9 mouse cellular contexts compared by ENCODE assay signal in genomic region chr5:106561499-106561822, GRCm38 (mm10). TPM values are rescaled to one million over a fixed set of nuclear protein-coding genes. Genes with fewer than 3 reads are reported as not detected.
DNase-seq lines count a peak whose midpoint lies in the region; ATAC-seq and TF ChIP-seq lines count a peak whose summit lies in the region.
"Had no signal": no experiment of that assay in that cellular context is flagged by ENCODE, and none has a peak within 500 bp of the region (broad histone marks: within the 10 kb centered on the region; RNA-seq: fewer than 3 reads in every experiment).

No protein-coding gene starts in this region.

- H3K27ac ChIP-seq in gastrocnemius, adult 2 months: no peak overlapping the region
- no peak overlapping the region for H3K27ac ChIP-seq in testis, adult 2 months (ENCODE audit: control insufficient read depth, insufficient read depth, low read depth, low read length)
- no peak overlapping the region for H3K27ac ChIP-seq in limb, embryonic 14.5 days (replicated peaks; ENCODE audit: low read depth, low read length)
- H3K27ac ChIP-seq in stomach, postnatal 0 days (replicated peaks): no peak overlapping the region

- WGBS in limb, embryonic 14.5 days: 6% methylated on average over 8 of the region's 8 CpGs
- WGBS in stomach, postnatal 0 days: 12% methylated on average over 8 of the region's 8 CpGs

- intact Hi-C loops in gastrocnemius, adult 2 months (cut with DNase I): no loop called here

- DNase-seq in gastrocnemius, adult 2 months: no peak
- no peak for DNase-seq in gastrocnemius, adult 18-20 months (ENCODE audit: low spot score)
- no peak for DNase-seq in testis, postnatal 10 days (ENCODE audit: low spot score)
- no peak for DNase-seq in limb, embryonic 14.5 days (ENCODE audit: low spot score)
- no peak for DNase-seq in stomach, postnatal 0 days (ENCODE audit: low spot score)
- no peak for DNase-seq in urinary bladder, postnatal 10 days (ENCODE audit: low spot score)
- no peak for DNase-seq in adrenal gland, postnatal 4 days (ENCODE audit: low spot score in 2 of 2)
- DNase-seq: layer of hippocampus, postnatal 36 days had no signal

- ATAC-seq in limb, embryonic 14.5 days (ENCODE audit: low FRiP score, low read depth): no peak
- no peak for ATAC-seq in stomach, postnatal 0 days (ENCODE audit: low FRiP score, low TSS enrichment)

- H3K27me3 ChIP-seq in testis, adult 2 months (ENCODE audit: control insufficient read depth, insufficient read depth, low read length): no peaks in the 10 kb centered on the region
- peaks cover 93% of the 10 kb centered on the region for H3K27me3 ChIP-seq in limb, embryonic 14.5 days (ENCODE audit: control insufficient read depth, insufficient read depth, low read length)
- H3K27me3 ChIP-seq in stomach, postnatal 0 days (ENCODE audit: control insufficient read depth, insufficient read depth, low read length): peaks cover 13% of the 10 kb centered on the region; the same call in 1 of the 2 replicates

- no peak for TF ChIP-seq CTCF in gastrocnemius, adult 2 months (IDR thresholded peaks at IDR 0.05)
- no peak for TF ChIP-seq CTCF in testis, adult 2 months (IDR thresholded peaks at IDR 0.05; ENCODE audit: control insufficient read depth, insufficient read depth, insufficient replicate concordance, low read depth, low read length)
- TF ChIP-seq CTCF in stomach, postnatal 0 days (IDR thresholded peaks at IDR 0.05; ENCODE audit: low read depth): no peak

- no peaks in the 10 kb centered on the region for H3K36me3 ChIP-seq in testis, adult 2 months (ENCODE audit: control insufficient read depth, insufficient read depth, low read length)
- H3K36me3 ChIP-seq in limb, embryonic 14.5 days (ENCODE audit: control insufficient read depth, insufficient read depth, low read length): no peaks in the 10 kb centered on the region
- no peaks in the 10 kb centered on the region for H3K36me3 ChIP-seq in stomach, postnatal 0 days (ENCODE audit: control insufficient read depth, insufficient read depth, low read length)

- peak overlapping the region; percentile 28; the same call in 1 of the 2 replicates for H3K4me2 ChIP-seq in limb, embryonic 14.5 days (replicated peaks; ENCODE audit: low read depth, low read length, severe bottlenecking)
- peak overlapping the region; percentile 36 for H3K4me2 ChIP-seq in stomach, postnatal 0 days (replicated peaks; ENCODE audit: low read depth)

- H3K4me1 ChIP-seq in testis, adult 2 months (ENCODE audit: control insufficient read depth, insufficient read depth, low read length): peaks cover 7% of the 10 kb centered on the region
- H3K4me1 ChIP-seq in limb, embryonic 14.5 days (ENCODE audit: control insufficient read depth, insufficient read depth, low read length): peaks cover 6% of the 10 kb centered on the region; the same call in 1 of the 2 replicates
- 0 out of 2 replicates have a peak, but pooled peaks cover 3% of the 10 kb centered on the region for H3K4me1 ChIP-seq in stomach, postnatal 0 days (replicated peaks; ENCODE audit: control insufficient read depth, insufficient read depth)

- no peak overlapping the region for H3K9ac ChIP-seq in limb, embryonic 14.5 days (ENCODE audit: low read depth, low read length, severe bottlenecking)
- no peak overlapping the region for H3K9ac ChIP-seq in stomach, postnatal 0 days (ENCODE audit: low read length)

- H3K4me3 ChIP-seq in gastrocnemius, adult 2 months: peak overlapping the region; percentile 57
- peak overlapping the region; percentile 39 for H3K4me3 ChIP-seq in testis, adult 2 months (ENCODE audit: control insufficient read depth, low read depth, low read length)
- H3K4me3 ChIP-seq in limb, embryonic 14.5 days (replicated peaks; ENCODE audit: low read length): peak overlapping the region; percentile 22; the same call in 1 of the 2 replicates
- H3K4me3 ChIP-seq in stomach, postnatal 0 days (ENCODE audit: low read depth, low read length): peak overlapping the region; percentile 29

- TF ChIP-seq POLR2A in testis, adult 2 months (IDR thresholded peaks at IDR 0.05; ENCODE audit: control insufficient read depth, low read depth, low read length): no peak
- TF ChIP-seq POLR2A in limb, embryonic 14.5 days (IDR thresholded peaks at IDR 0.05; ENCODE audit: borderline replicate concordance, extremely low read depth, insufficient read depth, insufficient read length): no peak

- no peaks in the 10 kb centered on the region for H3K9me3 ChIP-seq in limb, embryonic 14.5 days (ENCODE audit: control insufficient read depth, low read length)
- H3K9me3 ChIP-seq in stomach, postnatal 0 days (ENCODE audit: control insufficient read depth, low read length): no peaks in the 10 kb centered on the region

- TF ChIP-seq EP300 in stomach, postnatal 0 days (optimal IDR thresholded peaks at IDR 0.05): no peak

RNA-seq across cellular contexts. Expression of gene Gm17304, which starts 47.4 kb away (rescaled TPM):
- not detected for total RNA-seq in gastrocnemius, adult 2 months (2021)
- total RNA-seq in gastrocnemius, adult 18-20 months (2021): not detected
- not detected in 2 replicates for polyA plus RNA-seq in testis, adult 2 months (2012; rRNA removed)
- not detected in 2 replicates for polyA plus RNA-seq in limb, embryonic 14.5 days (2012; rRNA removed)
- not detected in 2 replicates for polyA plus RNA-seq in limb, embryonic 14.5 days (2014; fragmentation: Nextera tagmentation; extraction: Ambion mirVana)
- not detected in 2 replicates for polyA plus RNA-seq in stomach, postnatal 0 days (2015; fragmentation: Nextera tagmentation; extraction: Ambion mirVana)
- not detected for total RNA-seq in adrenal gland, postnatal 4 days (2021)
- total RNA-seq: layer of hippocampus, postnatal 36 days had no signal
